Mouse (Mus musculus) small intestine, adult 2 months (tissue): ENCODE measurements around the gene Brinp2.

ENCODE experiments used
- CTCF ChIP-seq: fragments of 200-500 bp; IDR thresholded peaks from 2 replicates; pipeline ENCODE4 v1.5.1; 2012; ENCODE audit warnings: low read depth, mild to moderate bottlenecking, control low read depth, inconsistent platforms, low read length, moderate library complexity, mixed read lengths; ENCODE audit not compliant: insufficient replicate concordance, insufficient read length; ENCODE audit errors: extremely low read depth
- POLR2A ChIP-seq: fragments of 200-500 bp; IDR thresholded peaks from 2 replicates; pipeline ENCODE4 v1.6.1; 2012; ENCODE audit warnings: low read depth, mild to moderate bottlenecking, control low read depth, inconsistent platforms, low read length, moderate library complexity

- TF ChIP-seq CTCF (no peak), POLR2A (no peak)
Observed at GRCm38 (mm10) chr1:158259516-158260235, 96.5 kb downstream of the Brinp2 start.
